Mouse (Mus musculus) left cerebral cortex, adult 11 months (tissue): ENCODE results near the gene Mindy2.

ENCODE experiments used
- DNase-seq: peaks from one replicate; pipeline ENCODE4 v3.0.0; 2022; ENCODE audit warnings: low spot score

Mindy2 gene

DNA sequence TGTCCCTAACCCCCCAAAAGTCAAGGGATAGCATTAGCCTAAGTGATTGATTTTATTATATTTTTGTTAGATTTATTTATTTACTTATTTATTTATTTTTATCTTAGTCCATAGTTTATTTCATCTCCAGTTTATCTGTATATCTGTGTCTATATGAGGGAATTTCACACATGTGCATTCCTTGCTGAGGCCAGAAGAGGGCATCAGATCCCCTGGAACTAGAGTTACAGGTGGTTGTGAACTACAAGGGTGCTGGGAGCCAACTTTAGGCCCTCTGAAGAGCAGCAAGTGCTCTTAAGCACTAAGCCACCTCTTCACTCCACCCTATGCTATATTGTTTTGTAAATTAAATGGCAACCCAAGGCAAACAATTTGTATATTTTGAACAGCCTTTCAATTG, 11.1 kb upstream of the Mindy2 start:
- DNase-seq = no peak

DNA sequence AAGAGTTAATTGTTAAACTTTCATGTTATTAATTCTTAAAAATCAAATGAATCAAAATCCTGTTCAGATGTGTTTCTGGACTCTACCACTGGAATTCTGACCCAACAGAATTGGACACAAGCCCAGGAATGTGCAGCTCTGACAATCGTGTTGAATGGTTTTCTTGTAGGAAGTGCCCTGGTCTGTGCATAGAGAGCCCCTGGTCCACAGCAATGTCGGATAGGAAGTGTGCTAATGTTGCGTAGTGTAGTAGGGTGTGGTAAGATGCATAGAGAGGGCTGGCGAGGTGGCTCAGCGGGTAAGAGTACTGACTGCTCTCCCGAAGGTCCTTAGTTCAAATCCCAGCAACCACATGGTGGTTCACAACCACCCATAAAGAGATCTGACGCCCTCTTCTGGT, 9.8 kb upstream of the Mindy2 start:
- no peak for DNase-seq

DNA sequence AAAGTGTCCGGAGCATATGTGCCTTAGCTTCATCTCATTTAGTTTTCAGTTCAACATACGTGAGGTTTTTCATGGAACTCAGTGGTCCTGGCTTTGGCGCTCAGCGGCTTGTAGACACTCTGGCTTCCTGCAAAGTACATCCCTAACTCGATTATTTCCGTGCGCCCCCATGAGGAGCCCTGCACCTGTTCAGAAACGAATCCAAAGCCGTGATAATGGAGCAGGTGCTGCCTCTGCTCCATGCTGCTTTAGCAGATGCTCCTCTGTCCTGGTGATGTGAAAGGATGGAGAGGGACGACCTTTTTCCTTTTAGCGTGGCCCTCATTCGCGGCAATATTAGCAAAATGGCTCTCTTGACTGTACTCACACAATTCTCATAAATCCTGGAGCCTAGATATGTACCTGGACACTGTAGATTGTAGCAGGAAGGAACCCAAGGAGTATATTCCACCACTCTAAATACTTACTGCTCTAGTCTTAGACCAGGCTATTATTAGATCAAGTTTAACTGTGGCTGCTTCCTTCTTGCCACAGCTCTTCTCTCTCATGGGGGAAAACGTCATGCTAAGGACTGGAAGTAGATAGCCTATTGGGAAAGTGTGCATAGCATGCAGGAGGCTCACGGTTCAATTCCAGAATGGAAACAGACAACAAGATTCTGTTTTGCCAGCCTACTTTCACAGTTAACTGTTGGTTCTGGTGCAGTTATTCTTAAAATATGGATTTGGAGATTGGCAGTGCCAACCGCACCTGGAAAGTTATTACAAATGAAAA, 8.6 kb upstream of the Mindy2 start:
- DNase-seq = no peak

- DNase-seq = no peak
Measured at GRCm38 (mm10) chr9:70664847-70665246, 7.9 kb upstream of the Mindy2 start.

DNA sequence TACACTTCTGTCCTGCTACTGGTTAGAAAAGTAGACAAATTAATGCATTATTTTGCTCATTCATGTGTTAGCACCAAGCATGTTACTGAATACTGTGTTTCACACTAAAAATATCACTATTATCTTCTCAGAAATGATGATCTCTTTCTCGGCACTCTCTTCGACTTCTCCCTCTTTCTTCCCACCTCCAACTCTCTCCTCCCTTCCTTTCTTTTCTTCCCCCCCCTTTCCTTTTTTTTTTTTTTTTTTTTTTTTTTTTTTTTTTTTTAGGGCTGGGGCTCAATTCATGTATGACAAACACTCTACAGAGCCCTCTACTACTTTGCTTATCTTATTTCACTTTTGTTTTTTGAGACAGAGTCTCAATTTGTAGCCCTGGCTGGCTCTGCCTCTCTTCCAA, 1.3 kb upstream of the Mindy2 start:
- DNase-seq = no peak

- DNase-seq = peak; percentile 41
Measured at GRCm38 (mm10) chr9:70656130-70657007, 605 bp downstream of the Mindy2 start, which contains the start of gene Gm10642. Gene Gm10642, plus strand, starts transcription at chr9:70656251.

GRCm38 (mm10) chr9:70655764-70656129, 1.2 kb downstream of the Mindy2 start:
- DNase-seq = no peak

DNA sequence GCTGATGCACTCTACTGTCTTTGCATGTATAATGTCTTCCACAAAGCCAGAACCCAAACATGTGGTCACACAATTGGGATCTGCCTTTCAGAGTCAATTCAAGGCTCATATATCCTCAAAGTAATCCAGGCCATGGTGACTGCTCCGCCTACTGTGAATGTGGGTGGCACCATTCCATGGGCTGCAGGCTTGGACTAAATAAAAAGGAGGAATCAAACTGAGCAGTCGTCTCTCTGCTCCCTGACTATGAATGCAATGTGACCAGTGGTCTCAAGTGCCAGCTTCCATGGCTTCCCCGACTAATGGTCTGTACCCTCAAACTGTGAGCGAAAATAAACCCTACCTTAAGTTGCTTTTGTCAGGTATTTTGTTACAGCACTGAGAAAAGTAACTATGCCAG, 2.5 kb downstream of the Mindy2 start:
- no peak for DNase-seq

DNA sequence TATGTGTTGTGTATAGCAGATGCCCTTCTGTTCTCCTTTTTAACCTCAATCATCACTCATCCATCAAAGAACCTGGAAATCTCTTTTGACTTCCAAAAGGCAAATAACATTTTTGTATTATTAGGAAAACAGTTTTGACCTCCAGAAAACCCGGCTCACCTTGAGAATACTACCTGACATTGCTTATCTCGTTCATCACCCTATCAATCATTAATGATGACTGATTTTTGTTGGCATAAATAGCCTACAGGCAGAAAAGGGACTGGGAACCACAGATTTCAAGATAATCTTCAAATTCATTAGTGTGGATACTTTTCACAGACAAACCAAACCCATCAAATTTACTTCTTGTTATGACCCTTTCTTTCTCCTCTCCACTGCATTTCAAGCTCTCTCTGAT, 3.1 kb downstream of the Mindy2 start:
- no peak for DNase-seq

GRCm38 (mm10) chr9:70652221-70652620, 4.8 kb downstream of the Mindy2 start:
- DNase-seq = no peak

DNA sequence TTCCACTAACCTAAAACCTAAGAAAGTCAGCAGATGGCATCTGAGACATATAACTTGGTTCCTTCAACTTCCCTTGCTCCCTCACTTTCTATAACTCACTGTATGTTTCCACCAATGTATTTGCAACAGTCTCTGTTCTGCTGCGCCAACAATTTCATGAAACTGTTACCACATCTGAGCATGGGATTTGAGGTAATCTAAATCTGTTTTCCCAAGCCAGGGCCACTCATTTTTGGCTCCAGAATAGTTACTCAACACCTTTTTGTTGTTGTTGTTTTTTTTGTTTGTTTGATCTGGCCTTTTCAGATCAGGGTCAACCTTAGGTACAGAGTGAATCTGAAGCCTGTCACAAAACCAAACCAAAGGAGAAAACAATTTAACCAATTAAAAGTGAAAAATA, 6.0 kb downstream of the Mindy2 start:
- DNase-seq = no peak

DNA sequence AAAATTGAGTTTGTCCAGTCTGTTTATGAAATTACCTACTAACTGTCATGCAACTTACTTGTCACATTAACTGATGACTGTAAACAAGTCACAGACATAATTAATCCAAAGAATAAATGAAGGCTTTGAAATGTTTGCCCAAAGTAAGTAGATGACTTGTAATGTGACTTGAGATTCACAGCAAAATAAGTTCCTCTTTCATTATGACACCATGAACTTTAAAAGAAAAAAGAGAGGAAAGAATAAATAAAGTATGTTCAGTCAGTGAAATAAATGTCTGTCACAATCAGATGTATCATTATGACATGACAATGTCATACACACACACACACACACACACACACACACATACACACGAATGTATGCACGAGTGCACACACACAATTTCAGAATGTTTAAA, 6.7 kb downstream of the Mindy2 start:
- DNase-seq = no peak

DNA sequence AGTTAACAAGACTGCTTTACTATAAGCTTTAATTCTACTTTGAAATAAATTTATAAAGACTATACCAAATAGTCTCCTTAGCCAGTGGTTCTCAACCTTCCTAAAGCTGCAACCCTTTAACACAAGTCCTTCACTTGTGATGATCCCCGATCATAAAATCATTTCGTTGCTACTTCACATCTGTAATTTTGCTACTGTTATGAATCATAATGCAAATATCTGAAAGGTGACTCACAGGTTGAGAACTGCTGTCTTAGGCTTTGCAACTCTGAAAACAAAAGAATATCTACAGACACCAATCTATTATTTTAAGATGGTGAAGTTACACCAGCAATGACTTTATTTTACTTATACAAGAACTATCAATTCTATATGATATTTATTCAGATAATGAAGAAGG, 20.2 kb downstream of the Mindy2 start:
- DNase-seq = no peak

GRCm38 (mm10) chr9:70631665-70632064, 25.3 kb downstream of the Mindy2 start:
- DNase-seq = no peak

DNA sequence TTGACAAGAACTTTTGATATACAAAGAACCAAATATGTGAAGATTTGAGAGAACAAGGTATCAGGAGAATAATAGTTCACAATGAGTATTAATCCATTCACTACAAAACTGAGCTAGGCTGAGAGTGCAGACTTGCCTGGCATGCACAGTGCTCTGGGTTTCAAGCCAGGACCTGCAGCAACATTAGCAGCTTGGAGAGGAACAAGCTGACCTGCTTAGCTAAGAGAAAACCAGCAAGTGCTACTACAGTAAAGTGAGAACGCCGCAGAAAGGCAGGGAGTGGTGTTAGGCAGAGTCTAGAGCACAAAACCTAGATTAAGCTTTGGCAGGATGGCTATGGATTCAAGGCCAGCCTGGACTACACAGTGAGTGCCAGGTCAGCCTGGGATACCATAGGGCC, 27.3 kb downstream of the Mindy2 start:
- DNase-seq = no peak

DNA sequence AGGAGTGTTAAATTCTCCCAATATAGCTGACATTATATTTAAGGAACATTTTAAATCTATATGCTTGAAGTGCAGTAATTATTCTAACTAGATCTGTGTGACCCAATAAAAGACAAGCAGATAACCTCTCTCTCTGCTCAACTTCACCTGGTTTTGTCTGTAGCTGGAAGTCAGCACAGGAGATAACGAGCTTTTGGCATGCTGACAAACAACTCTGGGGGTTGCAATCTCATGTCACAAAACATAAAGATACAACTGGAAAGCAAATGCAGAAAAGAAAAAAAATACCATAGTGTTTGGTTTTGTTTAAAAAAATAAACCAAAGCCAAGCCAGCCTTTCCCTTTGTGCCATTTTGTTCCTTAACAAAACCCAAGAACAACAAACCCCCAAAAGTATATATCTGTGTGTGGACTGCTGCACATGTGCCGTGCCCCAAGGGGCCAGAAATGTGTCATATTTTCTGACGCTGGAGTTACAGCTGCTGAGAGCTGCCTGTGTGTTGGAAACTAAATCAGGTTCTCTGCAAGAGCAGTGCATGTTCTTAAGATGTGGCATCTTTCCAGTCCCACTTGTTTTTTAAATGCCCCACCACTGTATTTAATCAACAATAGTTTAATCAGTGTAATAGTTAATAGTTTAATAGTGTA, 45.8 kb downstream of the Mindy2 start:
- DNase-seq = no peak

- no peak for DNase-seq
Measured at GRCm38 (mm10) chr9:70602186-70602845, 54.7 kb downstream of the Mindy2 start.

GRCm38 (mm10) chr9:70598271-70598670, 58.7 kb downstream of the Mindy2 start:
- no peak for DNase-seq

DNA sequence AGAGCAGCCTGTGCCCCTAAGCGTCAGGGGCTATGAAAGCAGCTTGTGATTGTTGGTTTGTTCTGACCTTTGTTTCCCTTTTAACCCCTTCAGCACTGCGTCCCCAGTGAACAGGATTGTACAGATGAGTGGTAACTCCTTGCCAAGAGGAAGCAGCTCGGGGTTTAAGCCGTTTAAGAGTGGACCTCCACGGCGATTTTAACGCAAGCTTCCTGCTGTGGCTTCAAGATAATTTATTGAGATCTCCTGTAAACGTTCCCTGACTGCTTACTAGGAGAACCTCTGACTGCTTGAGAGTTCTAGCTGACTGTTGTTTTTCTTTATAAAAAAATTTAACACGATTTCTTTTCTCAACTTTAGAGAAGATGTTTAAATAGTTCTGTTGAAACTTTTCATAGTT, 65.5 kb downstream of the Mindy2 start:
- DNase-seq = no peak

DNA sequence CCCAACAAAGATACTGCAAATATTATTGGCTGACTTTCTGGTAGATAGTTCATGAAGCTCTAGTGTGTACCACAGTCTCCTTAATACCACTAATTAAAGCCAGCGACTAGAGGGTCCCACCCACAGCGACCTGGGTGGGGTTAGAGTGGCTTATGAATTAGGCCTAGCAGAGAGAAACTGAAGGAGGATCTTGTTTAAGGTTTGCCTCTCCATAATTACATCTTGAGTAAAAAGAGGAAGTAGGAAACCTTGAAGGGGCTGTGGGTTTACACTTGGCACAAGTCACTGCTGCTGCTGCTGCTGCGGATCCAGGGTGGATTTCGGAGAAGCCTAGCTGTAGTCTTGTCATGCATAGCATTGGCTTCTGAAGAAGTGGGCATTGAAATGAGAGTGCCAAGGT, 66.2 kb downstream of the Mindy2 start:
- DNase-seq = no peak

DNA sequence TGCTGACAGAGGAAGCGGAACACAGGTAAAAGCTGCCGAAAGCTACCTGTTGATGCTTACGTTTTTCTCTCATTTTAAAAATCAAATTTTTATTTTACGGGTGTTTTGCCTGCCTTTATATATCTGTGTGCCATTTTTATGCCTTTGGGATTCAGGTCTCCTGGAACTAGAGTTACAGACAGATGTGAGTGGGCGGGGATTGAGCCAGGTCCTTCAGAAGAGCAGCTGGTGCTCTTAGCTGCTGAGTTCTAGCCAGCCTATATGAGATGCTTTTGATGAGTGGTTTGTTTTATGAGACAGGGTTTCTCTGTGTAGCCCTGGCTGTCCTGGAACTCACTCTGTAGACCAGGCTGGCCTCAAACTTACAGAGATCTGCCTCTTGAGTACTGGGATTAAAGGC, 69.8 kb downstream of the Mindy2 start:
- DNase-seq = peak; percentile 28

DNA sequence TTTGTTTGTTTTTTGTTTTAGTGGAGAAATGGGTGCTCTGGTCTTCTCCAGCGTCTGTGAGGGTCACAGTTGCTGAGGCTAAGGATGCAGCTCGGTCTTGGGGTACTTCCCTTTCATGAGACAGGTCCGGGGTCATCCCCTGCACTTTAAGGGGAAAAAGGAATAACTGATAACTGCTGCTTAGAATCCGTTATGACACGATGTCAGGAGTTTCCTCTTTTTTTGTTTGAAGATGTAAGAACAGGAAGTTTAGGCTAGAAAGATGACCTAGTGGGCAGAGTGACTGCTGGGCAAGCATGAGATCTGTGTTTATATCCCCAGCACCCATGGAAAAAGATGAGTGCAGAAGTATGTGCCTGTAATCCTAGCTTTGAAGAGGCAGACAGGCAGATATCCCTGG, 71.8 kb downstream of the Mindy2 start:
- DNase-seq = no peak
